Mouse (Mus musculus): ENCODE measurements around the gene Vps13c.

Gene Vps13c

GRCm38 (mm10) chr9:67839981-67840859 is at the start of gene Vps13c:
Gene Vps13c, plus strand, starts transcription at chr9:67840396.
- DNase-seq (ENCODE audit: low read depth, low spot score) = peak; percentile 91

GRCm38 (mm10) chr9:67792405-67792804 is 47.8 kb upstream of the Vps13c start:
- DNase-seq (ENCODE audit: low read depth, low spot score) = no peak

- no peak for DNase-seq (ENCODE audit: low read depth, low spot score)
Measured at GRCm38 (mm10) chr9:67793501-67793900, 46.7 kb upstream of the Vps13c start.

GRCm38 (mm10) chr9:67794216-67794615 is 46.0 kb upstream of the Vps13c start:
- no peak for DNase-seq (ENCODE audit: low read depth, low spot score)

GRCm38 (mm10) chr9:67794668-67795067 is 45.5 kb upstream of the Vps13c start:
- no peak for DNase-seq (ENCODE audit: low read depth, low spot score)

- DNase-seq (ENCODE audit: low read depth, low spot score) = no peak
Measured at GRCm38 (mm10) chr9:67795205-67795675, 45.0 kb upstream of the Vps13c start.

GRCm38 (mm10) chr9:67799078-67799819 is 40.9 kb upstream of the Vps13c start:
- peak; percentile 46 for DNase-seq (ENCODE audit: low read depth, low spot score)

- peak; percentile 72 for DNase-seq (ENCODE audit: low read depth, low spot score)
Measured at GRCm38 (mm10) chr9:67802241-67802640, 38.0 kb upstream of the Vps13c start.

- DNase-seq (ENCODE audit: low read depth, low spot score) = no peak
Measured at GRCm38 (mm10) chr9:67807000-67807399, 33.2 kb upstream of the Vps13c start.

- peak; percentile 18 for DNase-seq (ENCODE audit: low read depth, low spot score)
Measured at GRCm38 (mm10) chr9:67810527-67810926, 29.7 kb upstream of the Vps13c start.

GRCm38 (mm10) chr9:67811116-67811515 is 29.1 kb upstream of the Vps13c start:
- DNase-seq (ENCODE audit: low read depth, low spot score) = no peak

GRCm38 (mm10) chr9:67813171-67813570 is 27.0 kb upstream of the Vps13c start:
- no peak for DNase-seq (ENCODE audit: low read depth, low spot score)

- no peak for DNase-seq (ENCODE audit: low read depth, low spot score)
Measured at GRCm38 (mm10) chr9:67813665-67814337, 26.4 kb upstream of the Vps13c start.

- DNase-seq (ENCODE audit: low read depth, low spot score) = no peak
Measured at GRCm38 (mm10) chr9:67816172-67816928, 23.8 kb upstream of the Vps13c start.

GRCm38 (mm10) chr9:67817898-67818667 is 22.1 kb upstream of the Vps13c start:
- no peak for DNase-seq (ENCODE audit: low read depth, low spot score)

- no peak for DNase-seq (ENCODE audit: low read depth, low spot score)
Measured at GRCm38 (mm10) chr9:67818668-67818950, 21.6 kb upstream of the Vps13c start.

GRCm38 (mm10) chr9:67823131-67823530 is 17.1 kb upstream of the Vps13c start:
- DNase-seq (ENCODE audit: low read depth, low spot score) = no peak

GRCm38 (mm10) chr9:67825527-67825926 is 14.7 kb upstream of the Vps13c start:
- DNase-seq (ENCODE audit: low read depth, low spot score) = no peak

GRCm38 (mm10) chr9:67828182-67828581 is 12.0 kb upstream of the Vps13c start:
- peak; percentile 65 for DNase-seq (ENCODE audit: low read depth, low spot score)
